Mouse (Mus musculus) left cerebral cortex, postnatal 25 days (tissue): Measurements from ENCODE around the gene Cacng5. TPM values are rescaled to one million over a fixed set of nuclear protein-coding genes. Genes with fewer than 3 reads are reported as not detected.

Experiments
- DNase-seq, 2 experiments: peaks; one replicate each; pipeline ENCODE4 v3.0.0; 2022; ENCODE audit warnings: low spot score in 2 of 2, mixed read lengths in 1 of 2
- intact Hi-C: fragments of 180-260 bp; cut with DNase I; formaldehyde crosslinking; loops from one replicate; pipeline ENCODE4 v1.15.1; 2025
- total RNA-seq, 2 experiments: library from RNA; stranded (reverse); gene quantifications; 2 replicates each; pipeline ENCODE4 v1.2.3; 2021

Gene Cacng5
- total RNA-seq, 2 experiments from 2014 or later: 12.9 to 14.4 TPM

DNA sequence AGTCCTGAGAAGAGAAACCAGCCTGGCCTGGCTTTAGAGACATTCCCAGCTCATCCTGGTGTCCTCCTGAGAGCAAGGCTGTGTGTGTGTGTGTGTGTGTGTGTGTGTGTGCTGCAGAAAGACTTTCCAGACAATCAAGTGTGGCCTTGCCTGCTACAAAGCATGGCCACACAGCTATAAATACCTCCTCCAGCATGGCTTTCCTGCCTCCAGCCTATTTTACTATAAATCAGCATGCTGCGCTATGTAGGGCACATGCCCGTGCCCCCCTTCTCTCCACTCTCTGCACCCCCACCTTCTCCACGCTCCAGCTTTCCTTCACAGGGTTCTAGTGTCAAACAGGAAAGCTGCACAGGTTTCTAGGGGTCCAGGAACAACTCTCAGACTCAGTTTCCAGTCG, 19.2 kb downstream of the Cacng5 start:
- DNase-seq: no peak
- intact Hi-C loops: no loop called here

DNA sequence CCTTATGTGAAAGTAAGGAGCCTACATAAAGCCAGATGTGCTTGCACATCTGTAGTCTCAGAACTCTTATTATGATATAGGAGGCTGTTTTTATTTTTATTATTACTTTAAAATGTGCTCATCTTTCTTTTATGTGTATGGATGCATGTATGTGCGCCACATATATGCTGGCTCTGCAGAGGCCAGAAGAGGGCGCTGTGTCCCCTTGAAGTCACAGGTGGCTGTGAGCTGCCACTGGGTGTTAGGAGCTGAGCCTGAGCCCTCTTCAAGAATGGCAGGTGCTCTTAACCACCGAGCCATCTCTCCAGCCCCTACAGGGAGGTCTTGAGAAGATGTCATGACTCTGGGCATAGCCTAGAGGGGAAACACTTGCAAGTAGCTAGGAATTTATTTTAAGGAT, 23.5 kb downstream of the Cacng5 start:
- intact Hi-C loops: no loop called here
- DNase-seq: no peak

DNA sequence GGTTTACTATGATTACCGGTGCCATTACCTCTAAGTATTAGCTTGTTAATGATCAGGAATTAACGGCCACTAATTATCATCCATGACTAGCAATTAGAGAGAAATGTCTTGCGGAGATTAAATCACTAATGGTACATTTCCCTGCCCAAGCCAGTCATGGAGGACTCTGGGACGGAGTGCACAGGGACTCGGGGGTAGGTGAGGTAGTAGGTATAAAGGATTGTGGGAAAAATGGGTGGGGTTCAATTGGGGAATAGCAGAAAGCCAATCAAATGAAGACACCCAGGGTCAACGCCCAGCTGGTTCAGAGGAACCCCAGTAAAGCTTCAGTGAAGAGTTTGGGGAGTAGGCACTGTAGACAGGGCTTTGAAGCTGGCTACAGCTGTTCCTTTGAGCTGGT, 27.5 kb downstream of the Cacng5 start:
- DNase-seq: no peak
- intact Hi-C loops: no loop called here

DNA sequence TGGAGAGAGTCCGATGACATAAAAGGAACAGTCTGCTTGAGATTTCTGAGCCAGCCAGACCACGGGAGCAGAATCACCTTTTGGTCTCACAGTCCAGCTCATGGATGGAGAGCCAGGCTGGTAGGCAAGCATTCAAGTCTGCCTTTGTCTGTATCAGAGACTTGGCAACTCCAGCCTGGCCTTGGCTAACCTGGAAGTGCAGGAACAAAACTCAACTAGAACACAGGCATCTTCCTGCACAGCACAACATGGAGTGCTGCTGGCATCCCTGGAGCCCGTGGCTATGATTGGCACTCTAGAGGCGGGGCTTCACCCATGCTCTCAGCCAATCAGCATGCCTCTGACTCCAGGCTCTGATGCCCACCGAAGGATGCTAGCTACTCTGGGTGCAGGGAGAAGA, 38.0 kb downstream of the Cacng5 start:
- DNase-seq: no peak
- intact Hi-C loops: no loop called here

DNA sequence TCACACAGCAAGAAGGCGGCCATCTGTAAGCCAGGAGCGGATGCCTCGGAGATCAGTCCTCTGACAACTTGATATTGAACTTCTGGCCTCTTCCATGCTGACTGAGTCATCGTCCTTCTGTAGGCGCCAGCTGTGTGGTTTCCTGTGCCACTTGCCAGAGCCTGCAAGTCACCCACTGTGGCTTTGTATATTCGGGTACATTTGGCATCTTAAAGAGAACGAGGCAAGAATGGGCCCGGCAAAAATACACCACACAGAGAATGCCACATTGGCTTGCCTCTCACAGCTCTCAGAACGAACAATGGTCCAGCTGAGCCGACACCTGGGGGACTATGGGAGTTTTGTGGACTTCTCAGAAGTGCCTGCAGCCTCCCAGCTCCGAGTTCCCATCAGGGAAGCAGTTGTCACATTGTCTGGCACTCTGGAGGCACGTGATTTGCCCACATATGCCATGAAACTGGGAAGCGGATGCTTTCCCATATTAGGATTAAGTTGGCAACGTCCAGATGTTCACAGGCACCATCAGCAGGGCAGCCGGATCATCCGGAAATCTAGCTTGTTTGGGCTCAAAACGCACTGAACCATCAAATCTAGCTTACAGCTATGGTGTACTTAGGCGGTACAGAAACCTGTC, 38.9 kb downstream of the Cacng5 start:
- peak in 1 of 2 experiments; percentile 59 for DNase-seq
- intact Hi-C loops: no loop called here

DNA sequence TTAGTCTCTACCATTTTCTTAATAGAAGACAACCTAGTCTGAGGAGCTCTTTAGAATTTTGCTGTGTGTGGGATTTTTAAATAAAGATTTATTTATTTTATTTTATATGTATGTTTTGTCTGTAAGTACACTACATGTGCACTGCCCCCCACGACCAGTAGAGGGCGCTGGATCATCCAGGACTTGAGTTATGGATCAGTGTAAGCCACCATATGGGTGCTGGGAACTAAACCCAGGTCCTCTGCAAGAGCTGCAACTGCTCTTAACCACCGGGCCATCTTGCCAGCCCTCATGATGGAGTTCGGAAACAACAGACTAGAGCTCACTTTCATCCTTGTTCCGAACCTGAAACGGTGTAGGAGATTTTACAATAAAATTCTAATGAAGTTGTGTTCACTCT, 42.1 kb downstream of the Cacng5 start:
- intact Hi-C loops: no loop called here
- no peak for DNase-seq

DNA sequence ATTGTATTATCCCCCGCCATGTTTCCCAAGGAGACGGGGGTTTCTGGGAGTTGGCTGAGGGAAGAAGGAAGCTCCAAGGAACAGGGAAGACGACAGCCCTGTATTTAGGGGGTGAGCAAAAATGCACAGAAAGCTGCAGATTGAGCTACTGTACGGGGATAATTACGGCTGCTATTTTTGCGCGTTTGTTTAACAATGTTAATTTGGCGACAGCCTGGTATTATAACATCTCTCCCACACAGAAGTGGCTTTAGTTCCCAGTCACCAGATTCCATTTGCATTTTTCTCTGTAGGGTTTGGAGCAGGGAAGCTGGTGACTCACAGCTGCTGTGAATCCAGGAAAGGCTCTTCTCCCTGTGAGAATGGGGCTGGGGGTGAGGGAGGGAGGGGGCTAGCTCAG, 47.3 kb downstream of the Cacng5 start:
- DNase-seq: peak; percentile 65 to 94
- intact Hi-C loops: loop anchor here (2.0 kb wide), 1 partner anchor 43 kb away; no protein-coding TSS in a partner anchor

GRCm38 (mm10) chr11:107865128-107865527, 49.7 kb downstream of the Cacng5 start:
- intact Hi-C loops: loop anchor here (1.0 kb wide), 1 partner anchor 117 kb away; no protein-coding TSS in a partner anchor

GRCm38 (mm10) chr11:107864024-107864423, 50.8 kb downstream of the Cacng5 start:
- peak; percentile 79 to 84 for DNase-seq
- intact Hi-C loops: loop anchor here (5.0 kb wide), 1 partner anchor 553 kb away; no protein-coding TSS in a partner anchor

More at GRCm38 (mm10) chr11:107865128-107865527, 49.7 kb downstream of the Cacng5 start:
- peak; percentile 77 to 86 for DNase-seq

DNA sequence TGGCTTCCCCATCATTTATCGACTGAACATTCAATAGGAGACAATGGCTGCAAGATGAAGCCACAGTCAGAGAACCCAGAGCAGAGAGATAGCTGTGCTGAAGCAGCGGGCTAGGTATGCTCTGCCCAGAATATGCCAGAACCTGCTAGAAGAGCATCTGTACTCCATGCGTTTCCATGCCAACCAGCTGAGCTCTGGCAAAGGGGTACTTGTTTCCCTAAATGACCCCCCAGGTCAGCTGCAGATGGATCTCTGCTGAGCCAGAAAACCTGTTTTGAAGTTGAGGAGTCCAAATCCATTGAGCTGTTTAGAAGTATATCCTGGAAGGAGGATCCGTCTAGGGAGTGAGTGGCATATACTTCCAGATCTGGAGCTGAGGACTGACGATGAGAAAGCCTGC, 53.1 kb downstream of the Cacng5 start:
- DNase-seq: no peak
- intact Hi-C loops: loop anchor here (5.0 kb wide), 1 partner anchor 556 kb away; no protein-coding TSS in a partner anchor

- intact Hi-C loops: loop anchor here (5.0 kb wide), 1 partner anchor 557 kb away; no protein-coding TSS in a partner anchor
- DNase-seq: no peak
Observed at GRCm38 (mm10) chr11:107859871-107860270, 55.0 kb downstream of the Cacng5 start.

DNA sequence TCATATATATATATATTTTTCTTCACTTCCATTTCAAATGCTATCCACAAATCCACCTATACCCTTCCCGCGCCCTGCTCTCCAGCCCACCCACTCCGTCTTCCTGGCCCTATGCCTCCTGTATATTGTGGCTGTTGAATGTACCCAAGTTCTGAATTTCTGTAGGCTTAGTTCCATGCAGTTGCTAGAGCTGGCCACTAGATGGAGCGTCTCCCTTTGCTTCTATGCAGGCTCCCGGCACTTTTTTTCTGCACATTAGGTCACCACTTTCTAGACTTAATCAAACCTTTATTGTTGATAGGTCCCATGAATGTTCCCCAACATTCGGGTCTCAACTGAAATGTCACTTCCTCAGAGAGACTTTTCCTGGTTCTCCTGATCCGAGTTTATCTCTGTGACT, 55.6 kb downstream of the Cacng5 start:
- intact Hi-C loops: no loop called here
- DNase-seq: peak; percentile 57 to 69

DNA sequence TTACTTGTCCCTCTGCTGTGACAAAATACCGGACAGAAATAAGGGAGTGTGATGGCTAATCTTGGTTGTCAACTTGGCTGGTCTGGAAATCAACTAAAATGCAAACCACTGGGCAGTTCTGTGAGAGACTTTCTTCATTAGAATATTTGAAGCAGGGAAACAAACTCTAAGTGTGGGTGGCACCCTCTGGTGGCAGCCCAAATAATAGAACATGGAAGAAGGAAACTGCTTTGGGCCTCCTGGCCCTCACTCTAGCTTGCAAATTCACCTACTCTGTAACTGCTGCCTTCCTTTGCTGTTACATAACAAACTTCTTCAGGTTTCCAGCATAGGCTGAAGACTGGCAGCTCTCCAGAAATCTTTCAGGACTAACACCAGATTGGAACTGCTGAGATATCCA, 61.8 kb downstream of the Cacng5 start:
- DNase-seq: peak; percentile 73 to 82
- intact Hi-C loops: loop anchor here (1.0 to 2.0 kb wide), 2 partner anchors 60 to 224 kb away; no protein-coding TSS in a partner anchor

- no peak for DNase-seq
- intact Hi-C loops: loop anchor here (10.0 kb wide), 1 partner anchor 335 kb away; no protein-coding TSS in a partner anchor
Observed at GRCm38 (mm10) chr11:107849621-107850020, 65.2 kb downstream of the Cacng5 start.

DNA sequence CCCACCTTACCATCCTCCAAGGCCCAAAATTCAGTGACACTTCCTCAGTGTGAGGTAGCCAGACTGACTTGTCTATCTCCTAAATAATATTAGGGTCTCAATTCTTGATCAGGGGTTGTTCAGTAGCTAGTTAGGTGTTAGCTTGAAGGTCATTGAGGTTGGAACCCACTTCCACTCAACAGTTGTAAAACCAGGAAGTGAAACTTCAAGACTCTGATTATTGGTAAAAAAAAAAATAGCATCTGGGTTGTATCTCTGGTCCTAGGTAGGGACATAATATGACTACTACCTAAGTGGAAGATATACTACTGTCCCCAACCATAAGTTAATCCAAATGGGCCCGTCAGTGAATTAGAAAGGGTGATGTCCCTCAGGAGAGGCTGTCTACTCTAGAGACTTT, 70.7 kb downstream of the Cacng5 start:
- no peak for DNase-seq
- intact Hi-C loops: loop anchor here (10.0 kb wide), 1 partner anchor 329 kb away; no protein-coding TSS in a partner anchor

GRCm38 (mm10) chr11:107833351-107834040, 81.4 kb downstream of the Cacng5 start:
- intact Hi-C loops: no loop called here
- DNase-seq: no peak

Other genes starting within 250 kb of the Cacng5 start
- not detected for gene Cacng1, start 198.5 kb downstream of the Cacng5 start, total RNA-seq
- gene Cacng4, start 120.5 kb downstream of the Cacng5 start, total RNA-seq: 10 to 100 TPM; 33.5 to 47.4 TPM